Mouse (Mus musculus) cerebellum, postnatal 4 days (tissue): ENCODE measurements around the gene Cped1.

Experiments
- DNase-seq, 2 experiments: peaks; one replicate each; pipeline ENCODE4 v3.0.0; 2022; ENCODE audit warnings: low spot score in 2 of 2, mixed read lengths in 1 of 2

Cped1 gene

GRCm38 (mm10) chr6:22293922-22294321 lies 308.2 kb downstream of the Cped1 start:
- no peak for DNase-seq

- no peak for DNase-seq
Measured at GRCm38 (mm10) chr6:22297028-22297427, 311.3 kb downstream of the Cped1 start.

- no peak for DNase-seq
Measured at GRCm38 (mm10) chr6:22298059-22298458, 312.3 kb downstream of the Cped1 start.
